Mouse (Mus musculus) liver, postnatal 0 days (tissue): ENCODE results near the gene A630001G21Rik.

Experiments
- CTCF ChIP-seq: sonication (generic); IDR thresholded peaks from 2 replicates; pipeline ENCODE4 v1.5.1; 2016; ENCODE audit warnings: antibody characterized with exemption, low read depth
- EP300 ChIP-seq: IDR thresholded peaks from 2 replicates; pipeline ENCODE4 v1.6.1; 2016; ENCODE audit warnings: antibody characterized with exemption, low read depth, mild to moderate bottlenecking

DNA sequence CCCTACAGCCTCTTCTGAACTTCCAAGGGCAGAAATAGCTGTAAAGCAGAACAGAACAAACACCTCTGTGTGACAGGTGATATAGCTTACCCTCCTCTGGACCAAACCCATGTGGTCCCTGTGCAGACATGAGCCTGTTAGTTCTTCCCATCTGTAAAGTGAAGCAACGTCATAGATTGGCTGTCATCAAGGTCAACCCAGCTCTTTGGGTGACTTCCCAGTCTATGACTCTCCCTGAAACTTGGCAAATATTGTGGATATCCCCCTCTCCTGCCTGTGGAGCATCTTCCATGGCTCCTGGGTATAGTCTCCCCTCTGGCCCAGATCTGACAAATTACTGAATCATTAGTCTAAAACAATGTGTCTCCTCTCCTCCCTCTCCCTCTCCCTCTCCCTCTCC, 86.2 kb downstream of the A630001G21Rik start:
- TF ChIP-seq EP300, result no peak
- TF ChIP-seq CTCF, result no peak
